Mouse (Mus musculus): Measurements from ENCODE around the gene Mnat1. TPM values are rescaled to one million over a fixed set of nuclear protein-coding genes. Genes with fewer than 3 reads are reported as not detected.

The Mnat1 gene
- polyA plus RNA-seq, 1 experiment from 2014 or later: 15.2 TPM

DNA sequence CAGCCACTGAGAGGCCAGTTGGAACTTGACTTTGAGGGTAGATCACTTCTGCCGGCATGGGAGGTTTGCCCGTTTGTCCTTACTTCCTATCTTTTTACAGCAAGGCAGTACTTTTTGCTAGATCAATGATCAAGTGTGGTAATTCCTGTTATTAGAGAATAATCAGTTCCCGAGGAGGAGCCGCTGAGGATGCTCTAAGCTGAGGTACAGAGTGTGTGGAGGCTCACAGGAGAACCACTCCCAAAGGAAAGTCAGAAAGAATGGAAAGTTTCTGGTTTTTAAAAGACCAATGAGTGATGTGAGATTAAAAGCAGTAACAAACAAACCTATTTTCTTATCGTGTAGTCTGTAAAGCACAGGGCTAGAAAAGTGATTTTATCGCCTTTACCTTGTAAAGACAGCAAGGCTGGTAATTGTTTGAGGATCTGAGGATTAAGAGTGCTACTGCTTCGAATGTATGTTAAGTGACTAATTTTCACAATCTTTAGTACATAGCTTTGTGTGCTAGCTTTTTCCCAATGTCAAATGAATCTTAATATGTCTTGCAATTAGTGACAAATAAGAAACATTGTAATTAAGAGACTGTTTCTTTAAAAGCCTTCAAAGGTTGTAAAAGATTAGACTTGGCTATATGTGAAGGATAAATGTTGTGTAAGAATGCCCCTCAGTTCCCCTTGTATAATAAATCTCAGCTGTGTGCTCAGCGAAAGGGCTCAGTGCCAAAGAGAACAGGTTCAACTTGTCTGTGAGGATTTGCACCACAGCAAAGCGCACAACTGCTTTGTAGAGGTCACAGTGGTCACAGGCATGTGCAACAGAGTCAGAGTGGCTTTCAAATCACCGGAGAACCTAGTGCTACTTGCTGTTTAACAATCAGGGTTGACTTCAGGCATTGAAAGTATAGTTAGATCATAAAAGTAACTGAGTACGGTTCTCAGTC lies 82.5 kb downstream of the Mnat1 start:
- WGBS: 37% methylated on average over 11 of the region's 11 CpGs
- Histone ChIP-seq H3K27ac (ENCODE audit: low read depth, low read length) (no peak overlapping the region), H3K9me3 (ENCODE audit: control insufficient read depth) (no peaks in the 10 kb centered on the region), H3K4me3 (ENCODE audit: low read depth, low read length) (0 out of 2 replicates have a peak overlapping the region, but pooled peaks have one; percentile 5), H3K36me3 (ENCODE audit: control insufficient read depth, insufficient read depth) (no peaks in the 10 kb centered on the region), H3K4me1 (replicated peaks; ENCODE audit: control insufficient read depth, insufficient read depth, low read length) (no peaks in the 10 kb centered on the region; the same call in 1 of the 2 replicates), H3K9ac (ENCODE audit: low read depth, low read length) (no peak overlapping the region), H3K4me2 (replicated peaks; ENCODE audit: low read depth) (peak overlapping the region; percentile 28; the same call in 1 of the 2 replicates), H3K27me3 (replicated peaks; ENCODE audit: control insufficient read depth, insufficient read depth, low read length) (no peaks in the 10 kb centered on the region)
- ATAC-seq: peak; percentile 93
- no peak for TF ChIP-seq CTCF (IDR thresholded peaks at IDR 0.05; ENCODE audit: low read depth)

GRCm38 (mm10) chr12:73207008-73207407 lies 83.5 kb downstream of the Mnat1 start:
- no peak for ATAC-seq
- TF ChIP-seq CTCF (IDR thresholded peaks at IDR 0.05; ENCODE audit: low read depth): no peak
- Histone ChIP-seq H3K27ac (ENCODE audit: low read depth, low read length) (no peak overlapping the region), H3K36me3 (ENCODE audit: control insufficient read depth, insufficient read depth) (no peaks in the 10 kb centered on the region), H3K4me2 (replicated peaks; ENCODE audit: low read depth) (no peak overlapping the region), H3K9me3 (ENCODE audit: control insufficient read depth) (no peaks in the 10 kb centered on the region), H3K4me3 (ENCODE audit: low read depth, low read length) (no peak overlapping the region), H3K9ac (ENCODE audit: low read depth, low read length) (no peak overlapping the region), H3K4me1 (replicated peaks; ENCODE audit: control insufficient read depth, insufficient read depth, low read length) (no peaks in the 10 kb centered on the region; the same call in 1 of the 2 replicates), H3K27me3 (replicated peaks; ENCODE audit: control insufficient read depth, insufficient read depth, low read length) (no peaks in the 10 kb centered on the region)
- WGBS: 49% methylated on average over 4 of the region's 4 CpGs

GRCm38 (mm10) chr12:73207461-73207860 lies 83.9 kb downstream of the Mnat1 start:
- Histone ChIP-seq H3K9ac (ENCODE audit: low read depth, low read length) (no peak overlapping the region), H3K4me3 (ENCODE audit: low read depth, low read length) (no peak overlapping the region), H3K36me3 (ENCODE audit: control insufficient read depth, insufficient read depth) (no peaks in the 10 kb centered on the region), H3K27me3 (replicated peaks; ENCODE audit: control insufficient read depth, insufficient read depth, low read length) (no peaks in the 10 kb centered on the region), H3K4me1 (replicated peaks; ENCODE audit: control insufficient read depth, insufficient read depth, low read length) (no peaks in the 10 kb centered on the region; the same call in 1 of the 2 replicates), H3K27ac (ENCODE audit: low read depth, low read length) (no peak overlapping the region), H3K4me2 (replicated peaks; ENCODE audit: low read depth) (no peak overlapping the region), H3K9me3 (ENCODE audit: control insufficient read depth) (no peaks in the 10 kb centered on the region)
- no peak for TF ChIP-seq CTCF (IDR thresholded peaks at IDR 0.05; ENCODE audit: low read depth)
- WGBS: 68% methylated on average over 1 of the region's 1 CpGs
- no peak for ATAC-seq

GRCm38 (mm10) chr12:73208518-73208917 lies 85.0 kb downstream of the Mnat1 start:
- ATAC-seq: no peak
- WGBS: 94% methylated on average over 4 of the region's 4 CpGs

GRCm38 (mm10) chr12:73209117-73209516 lies 85.6 kb downstream of the Mnat1 start:
- Histone ChIP-seq H3K27me3 (replicated peaks; ENCODE audit: control insufficient read depth, insufficient read depth, low read length) (no peaks in the 10 kb centered on the region), H3K4me1 (replicated peaks; ENCODE audit: control insufficient read depth, insufficient read depth, low read length) (no peaks in the 10 kb centered on the region; the same call in 1 of the 2 replicates), H3K4me3 (ENCODE audit: low read depth, low read length) (no peak overlapping the region), H3K4me2 (replicated peaks; ENCODE audit: low read depth) (no peak overlapping the region), H3K36me3 (ENCODE audit: control insufficient read depth, insufficient read depth) (no peaks in the 10 kb centered on the region), H3K9ac (ENCODE audit: low read depth, low read length) (no peak overlapping the region), H3K27ac (ENCODE audit: low read depth, low read length) (no peak overlapping the region), H3K9me3 (ENCODE audit: control insufficient read depth) (no peaks in the 10 kb centered on the region)
- no peak for TF ChIP-seq CTCF (IDR thresholded peaks at IDR 0.05; ENCODE audit: low read depth)
- ATAC-seq: no peak
- 59% methylated on average over 1 of the region's 1 CpGs for WGBS

More at GRCm38 (mm10) chr12:73208518-73208917, 85.0 kb downstream of the Mnat1 start:
- H3K9me3 ChIP-seq (ENCODE audit: control insufficient read depth): no peaks in the 10 kb centered on the region
- no peak overlapping the region for H3K4me3 ChIP-seq (ENCODE audit: low read depth, low read length)
- H3K4me1 ChIP-seq (replicated peaks; ENCODE audit: control insufficient read depth, insufficient read depth, low read length): no peaks in the 10 kb centered on the region; the same call in 1 of the 2 replicates
- no peak overlapping the region for H3K4me2 ChIP-seq (replicated peaks; ENCODE audit: low read depth)
- TF ChIP-seq CTCF (IDR thresholded peaks at IDR 0.05; ENCODE audit: low read depth): no peak
- H3K27ac ChIP-seq (ENCODE audit: low read depth, low read length): no peak overlapping the region
- H3K27me3 ChIP-seq (replicated peaks; ENCODE audit: control insufficient read depth, insufficient read depth, low read length): no peaks in the 10 kb centered on the region
- no peak overlapping the region for H3K9ac ChIP-seq (ENCODE audit: low read depth, low read length)
- no peaks in the 10 kb centered on the region for H3K36me3 ChIP-seq (ENCODE audit: control insufficient read depth, insufficient read depth)

DNA sequence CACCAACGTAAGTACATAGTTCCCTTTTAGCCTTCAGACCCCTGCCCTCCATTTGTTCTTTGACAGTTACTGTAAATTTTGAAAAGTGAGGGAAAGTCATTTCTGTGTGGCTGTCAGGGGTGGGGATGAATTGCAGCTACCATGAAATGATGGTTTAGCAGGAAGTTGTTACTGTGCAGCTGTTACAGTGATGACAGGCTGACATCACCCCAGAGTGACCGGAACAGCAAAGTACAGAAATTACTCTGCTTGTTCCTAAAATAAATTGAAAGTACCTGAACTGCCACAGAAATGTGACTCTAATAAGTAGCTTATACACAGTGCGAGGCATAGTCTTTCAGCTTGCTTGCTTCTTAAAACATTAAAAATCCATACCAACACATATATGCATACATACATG lies 86.9 kb downstream of the Mnat1 start:
- Histone ChIP-seq H3K27me3 (replicated peaks; ENCODE audit: control insufficient read depth, insufficient read depth, low read length) (no peaks in the 10 kb centered on the region), H3K9me3 (ENCODE audit: control insufficient read depth) (no peaks in the 10 kb centered on the region), H3K9ac (ENCODE audit: low read depth, low read length) (no peak overlapping the region), H3K27ac (ENCODE audit: low read depth, low read length) (no peak overlapping the region), H3K4me1 (replicated peaks; ENCODE audit: control insufficient read depth, insufficient read depth, low read length) (no peaks in the 10 kb centered on the region; the same call in 1 of the 2 replicates), H3K36me3 (ENCODE audit: control insufficient read depth, insufficient read depth) (no peaks in the 10 kb centered on the region), H3K4me2 (replicated peaks; ENCODE audit: low read depth) (no peak overlapping the region), H3K4me3 (ENCODE audit: low read depth, low read length) (no peak overlapping the region)
- no peak for ATAC-seq
- 69% methylated on average over 3 of the region's 3 CpGs for WGBS
- TF ChIP-seq CTCF (IDR thresholded peaks at IDR 0.05; ENCODE audit: low read depth): no peak

Data from intestine, postnatal 0 days (tissue).